24 mouse cellular contexts compared by ENCODE assay signal in genomic region chr17:35539540-35539939, GRCm38 (mm10). TPM values are rescaled to one million over a fixed set of nuclear protein-coding genes. Genes with fewer than 3 reads are reported as not detected.
"Had no signal": no experiment of that assay in that cellular context is flagged by ENCODE, and none has a peak within 500 bp of the region (broad histone marks: within the 10 kb centered on the region; RNA-seq: fewer than 3 reads in every experiment).

No protein-coding gene starts in this region.

- ATAC-seq: liver, postnatal 0 days; lung, postnatal 0 days; midbrain, embryonic 13.5 days; midbrain, embryonic 15.5 days had no signal

- H3K9me3 ChIP-seq: lung, embryonic 15.5 days; midbrain, embryonic 13.5 days; midbrain, embryonic 15.5 days; neural tube, embryonic 12.5 days had no signal

- H3K36me3 ChIP-seq: lung, embryonic 15.5 days; midbrain, embryonic 13.5 days; midbrain, embryonic 15.5 days; neural tube, embryonic 12.5 days had no signal

- H3K27me3 ChIP-seq: lung, embryonic 15.5 days; midbrain, embryonic 13.5 days; midbrain, embryonic 15.5 days; neural tube, embryonic 12.5 days had no signal

- H3K27ac ChIP-seq: lung, embryonic 15.5 days; macrophage; midbrain, embryonic 13.5 days; midbrain, embryonic 15.5 days; neural tube, embryonic 12.5 days had no signal

- H3K4me2 ChIP-seq: lung, embryonic 15.5 days; midbrain, embryonic 13.5 days; midbrain, embryonic 15.5 days; neural tube, embryonic 12.5 days had no signal

- DNase-seq: liver, postnatal 0 days; lung, adult 2 months; lung, postnatal 14 days; lung, postnatal 36 days; right cerebral cortex, postnatal 25 days; right cerebral cortex, postnatal 4 days; spleen, adult 18-20 months; thymus, adult 18-20 months; thymus, postnatal 14 days; thymus, postnatal 36 days had no signal

- H3K4me3 ChIP-seq: lung, embryonic 15.5 days; megakaryocyte, embryonic 14.5 days; midbrain, embryonic 13.5 days; midbrain, embryonic 15.5 days; neural tube, embryonic 12.5 days had no signal

- H3K4me1 ChIP-seq: lung, embryonic 15.5 days; neural tube, embryonic 12.5 days had no signal

- H3K9ac ChIP-seq: liver, postnatal 0 days; lung, embryonic 15.5 days; midbrain, embryonic 13.5 days; midbrain, embryonic 15.5 days; neural tube, embryonic 12.5 days had no signal

RNA-seq across cellular contexts. Expression of gene Psors1c2, which starts 6.5 kb away (rescaled TPM):
- total RNA-seq: megakaryocyte progenitor cell, adult 5-6 weeks; midbrain, postnatal 0 days; monocyte, adult 5-6 weeks; neutrophil, adult 5-6 weeks had no signal
- polyA plus RNA-seq: lung, postnatal 0 days; macrophage had no signal

RNA-seq across cellular contexts. Expression of gene Cdsn, which starts 12.4 kb away (rescaled TPM):
- total RNA-seq: megakaryocyte progenitor cell, adult 5-6 weeks; monocyte, adult 5-6 weeks; neutrophil, adult 5-6 weeks had no signal
- polyA plus RNA-seq: liver, postnatal 0 days; lung, embryonic 15.5 days; macrophage; neural tube, embryonic 12.5 days had no signal

RNA-seq across cellular contexts. Expression of gene 2300002M23Rik, which starts 27.7 kb away (rescaled TPM):
- total RNA-seq: megakaryocyte progenitor cell, adult 5-6 weeks; midbrain, postnatal 0 days; monocyte, adult 5-6 weeks; neutrophil, adult 5-6 weeks had no signal
- polyA plus RNA-seq: liver, postnatal 0 days; lung, postnatal 0 days; macrophage; midbrain, embryonic 13.5 days; midbrain, embryonic 15.5 days; midbrain, postnatal 0 days; neural tube, embryonic 12.5 days; neural tube, embryonic 14.5 days; small intestine, adult 2 months; stomach, embryonic 14.5 days had no signal
